Mouse (Mus musculus): ENCODE results near the gene Aicda.

Aicda gene

GRCm38 (mm10) chr6:122600066-122600646 is 46.6 kb downstream of the Aicda start:
- in situ Hi-C loops (cut with MseI, MboI) = no loop called here

- in situ Hi-C loops (cut with MseI, MboI) = no loop called here
Measured at GRCm38 (mm10) chr6:122601031-122601430, 47.4 kb downstream of the Aicda start.

- in situ Hi-C loops (cut with MseI, MboI) = no loop called here
Measured at GRCm38 (mm10) chr6:122601615-122602014, 48.0 kb downstream of the Aicda start.

- in situ Hi-C loops (cut with MseI, MboI) = no loop called here
Measured at GRCm38 (mm10) chr6:122602242-122602991, 48.8 kb downstream of the Aicda start, which contains the start of gene Apobec1. TSS of gene Apobec1 (minus strand) at chr6:122602444.

- in situ Hi-C loops (cut with MseI, MboI) = no loop called here
Measured at GRCm38 (mm10) chr6:122602992-122603322, 49.4 kb downstream of the Aicda start.

- in situ Hi-C loops (cut with MseI, MboI) = no loop called here
Measured at GRCm38 (mm10) chr6:122604260-122604659, 50.7 kb downstream of the Aicda start.

- in situ Hi-C loops (cut with MseI, MboI) = no loop called here
Measured at GRCm38 (mm10) chr6:122605483-122605882, 51.9 kb downstream of the Aicda start.

- in situ Hi-C loops (cut with MseI, MboI) = no loop called here
Measured at GRCm38 (mm10) chr6:122606661-122607060, 53.1 kb downstream of the Aicda start.

- in situ Hi-C loops (cut with MseI, MboI) = no loop called here
Measured at GRCm38 (mm10) chr6:122607700-122608099, 54.1 kb downstream of the Aicda start.

- in situ Hi-C loops (cut with MseI, MboI) = no loop called here
Measured at GRCm38 (mm10) chr6:122608434-122609376, 55.1 kb downstream of the Aicda start.

GRCm38 (mm10) chr6:122609377-122609728 is 55.8 kb downstream of the Aicda start:
- in situ Hi-C loops (cut with MseI, MboI) = no loop called here

- in situ Hi-C loops (cut with MseI, MboI) = no loop called here
Measured at GRCm38 (mm10) chr6:122609771-122610170, 56.2 kb downstream of the Aicda start, which contains the start of gene Gdf3. TSS of gene Gdf3 (minus strand) at chr6:122610087.

GRCm38 (mm10) chr6:122612426-122612825 is 58.8 kb downstream of the Aicda start:
- in situ Hi-C loops (cut with MseI, MboI) = no loop called here

All from mouse trophoblast stem cell (cell line).